Mouse (Mus musculus): Measurements from ENCODE around the gene H2-DMb1. TPM values are rescaled to one million over a fixed set of nuclear protein-coding genes. Genes with fewer than 3 reads are reported as not detected.

The H2-DMb1 gene
- polyA plus RNA-seq, 1 experiment from 2014 or later: 2.6 TPM

DNA sequence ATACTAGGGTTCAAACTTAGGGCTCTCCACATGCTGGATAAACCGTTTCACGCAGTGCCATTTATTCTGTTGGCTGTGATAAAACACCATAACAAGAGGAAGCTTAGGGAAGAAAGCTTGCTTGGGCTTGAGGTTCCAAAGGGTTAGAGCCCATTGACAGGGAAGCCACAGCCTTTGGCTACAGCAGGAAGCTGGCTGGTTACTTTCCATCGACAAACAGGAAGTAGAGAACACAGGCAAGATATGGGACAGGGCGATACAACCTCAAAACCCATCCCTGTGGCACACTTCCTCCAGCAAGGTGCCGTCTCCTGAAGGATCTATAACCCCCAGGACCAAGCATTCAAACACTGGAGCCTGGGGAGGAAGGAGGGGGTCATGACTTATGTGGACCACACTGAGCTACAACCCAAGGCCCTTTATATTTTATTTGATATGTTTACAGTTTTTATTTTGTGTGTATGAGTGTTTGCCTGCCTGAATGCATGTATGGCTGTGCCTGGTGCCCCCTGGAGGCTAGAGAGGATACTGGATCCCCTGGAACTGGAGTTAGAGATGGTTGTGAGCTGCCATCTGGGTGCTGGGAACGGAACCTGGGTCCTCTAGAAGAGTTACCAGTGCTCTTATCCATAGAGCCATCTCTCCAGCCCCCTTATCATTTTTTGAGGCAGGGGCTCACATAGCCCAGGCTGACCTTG, 12.3 kb downstream of the H2-DMb1 start:
- Histone ChIP-seq H3K4me3 (no peak overlapping the region), H3K36me3 (no peaks in the 10 kb centered on the region), H3K9ac (no peak overlapping the region), H3K4me2 (no peak overlapping the region), H3K27me3 (0 out of 2 replicates have a peak, but pooled peaks cover 2% of the 10 kb centered on the region), H3K27ac (no peak overlapping the region), H3K4me1 (no peaks in the 10 kb centered on the region), H3K9me3 (no peaks in the 10 kb centered on the region)
- 88% methylated on average over 6 of the region's 6 CpGs for WGBS
- ATAC-seq (ENCODE audit: insufficient number of reproducible peaks, low FRiP score, low TSS enrichment, low read depth): no peak

DNA sequence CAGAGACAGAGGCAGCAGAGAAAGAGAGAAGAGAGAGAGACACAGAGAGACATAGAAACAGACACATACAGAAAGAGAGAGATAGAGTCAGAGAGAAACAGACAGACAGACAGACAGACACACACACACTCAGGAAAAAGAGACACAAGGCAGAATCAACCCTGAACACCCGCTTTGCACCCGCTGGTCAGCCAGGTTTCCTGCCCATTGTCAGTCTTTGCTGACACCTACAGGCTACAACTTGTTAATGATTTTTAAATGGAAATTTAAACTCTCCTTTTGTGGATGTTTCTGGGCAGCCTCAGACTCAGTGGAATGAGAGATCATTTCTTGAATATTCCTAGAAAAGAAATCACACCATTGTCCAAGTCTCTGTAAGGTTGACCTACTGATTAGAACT, 16.4 kb downstream of the H2-DMb1 start:
- Histone ChIP-seq H3K27me3 (0 out of 2 replicates have a peak, but pooled peaks cover 9% of the 10 kb centered on the region), H3K4me1 (no peaks in the 10 kb centered on the region), H3K4me2 (no peak overlapping the region), H3K4me3 (no peak overlapping the region), H3K36me3 (no peaks in the 10 kb centered on the region), H3K27ac (no peak overlapping the region), H3K9ac (no peak overlapping the region), H3K9me3 (no peaks in the 10 kb centered on the region)
- WGBS: 2% methylated on average over 2 of the region's 2 CpGs
- ATAC-seq (ENCODE audit: insufficient number of reproducible peaks, low FRiP score, low TSS enrichment, low read depth): no peak

DNA sequence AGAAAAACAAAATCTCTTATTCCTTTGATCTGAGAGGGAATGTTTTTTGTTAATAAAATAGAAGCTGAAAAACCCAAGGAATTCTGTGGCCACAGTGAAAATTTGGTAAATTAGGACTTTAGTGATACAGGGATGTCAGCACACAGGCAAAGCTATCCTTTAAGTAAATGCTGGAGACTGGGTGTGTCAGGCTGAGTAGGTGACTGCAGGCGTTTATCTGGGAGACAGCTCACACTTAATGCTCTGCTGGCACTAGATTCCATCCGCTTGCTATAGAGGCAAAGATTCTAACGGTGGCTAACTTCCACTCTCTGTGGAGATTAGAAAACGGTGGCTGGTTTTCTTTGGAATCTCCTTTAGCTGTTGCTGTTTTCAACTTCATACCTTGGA, 17.6 kb downstream of the H2-DMb1 start:
- no peak for ATAC-seq (ENCODE audit: insufficient number of reproducible peaks, low FRiP score, low TSS enrichment, low read depth)
- Histone ChIP-seq H3K27ac (no peak overlapping the region), H3K4me1 (no peaks in the 10 kb centered on the region), H3K9ac (no peak overlapping the region), H3K36me3 (no peaks in the 10 kb centered on the region), H3K27me3 (0 out of 2 replicates have a peak, but pooled peaks cover 9% of the 10 kb centered on the region), H3K4me3 (no peak overlapping the region), H3K9me3 (no peaks in the 10 kb centered on the region), H3K4me2 (no peak overlapping the region)
- 25% methylated on average over 4 of the region's 4 CpGs for WGBS

DNA sequence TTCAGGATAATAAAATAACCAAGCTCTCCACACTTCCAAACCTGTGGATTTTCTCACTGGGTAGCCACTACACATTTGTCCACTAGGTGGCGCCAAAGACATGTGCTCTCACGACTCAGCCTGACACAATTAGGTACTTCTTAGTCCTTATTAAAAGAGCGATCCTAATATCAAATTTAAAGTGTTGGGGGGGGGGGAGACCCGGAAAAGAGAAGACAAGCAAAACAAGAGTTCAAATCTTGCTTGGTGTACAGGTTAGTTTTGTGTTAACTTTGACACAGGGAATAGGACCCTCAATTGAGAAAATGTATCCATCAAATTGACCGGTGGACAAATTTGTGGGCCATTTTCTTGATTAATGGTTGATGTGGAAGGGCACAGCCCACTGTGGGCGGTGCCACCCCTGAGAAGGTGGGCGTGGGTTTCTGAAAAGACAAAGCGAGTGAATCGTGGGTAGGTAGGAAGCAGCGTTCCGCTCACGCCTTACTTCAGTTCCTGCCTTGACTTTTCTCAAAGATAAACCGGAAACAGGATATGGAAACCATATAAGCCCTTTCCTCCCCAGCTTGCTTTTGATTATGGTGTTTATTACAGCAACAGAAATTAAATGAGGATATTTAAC, 18.1 kb downstream of the H2-DMb1 start:
- Histone ChIP-seq H3K27ac (no peak overlapping the region), H3K4me2 (no peak overlapping the region), H3K4me3 (no peak overlapping the region), H3K9ac (no peak overlapping the region), H3K36me3 (no peaks in the 10 kb centered on the region), H3K4me1 (no peaks in the 10 kb centered on the region), H3K27me3 (0 out of 2 replicates have a peak, but pooled peaks cover 9% of the 10 kb centered on the region), H3K9me3 (no peaks in the 10 kb centered on the region)
- WGBS: 38% methylated on average over 13 of the region's 13 CpGs
- no peak for ATAC-seq (ENCODE audit: insufficient number of reproducible peaks, low FRiP score, low TSS enrichment, low read depth)

DNA sequence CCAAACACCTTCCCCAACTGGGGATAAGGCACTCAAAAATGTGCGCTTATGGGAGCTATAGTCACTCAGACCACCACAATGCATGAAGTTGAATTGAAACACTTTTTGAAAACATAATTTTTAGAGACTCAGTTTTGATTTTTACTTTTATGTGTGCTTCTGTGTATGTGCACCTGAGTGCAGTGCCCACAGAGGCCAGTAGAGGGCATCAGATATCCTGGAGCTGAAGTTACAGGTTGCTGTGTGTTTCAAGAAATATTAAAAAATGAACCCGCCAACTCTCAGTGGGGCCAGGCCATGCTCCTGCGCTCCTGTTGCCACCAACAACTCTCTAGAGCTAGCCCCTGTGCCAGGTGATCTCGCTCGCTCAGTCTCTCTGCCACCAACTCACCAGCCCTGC, 19.7 kb downstream of the H2-DMb1 start:
- H3K4me1 ChIP-seq: no peaks in the 10 kb centered on the region
- H3K27ac ChIP-seq: no peak overlapping the region
- 92% methylated on average over 5 of the region's 5 CpGs for WGBS
- H3K4me3 ChIP-seq: no peak overlapping the region
- no peaks in the 10 kb centered on the region for H3K9me3 ChIP-seq
- H3K36me3 ChIP-seq: no peaks in the 10 kb centered on the region
- peaks cover 9% of the 10 kb centered on the region; the same call in 1 of the 2 replicates for H3K27me3 ChIP-seq
- H3K9ac ChIP-seq: no peak overlapping the region
- ATAC-seq (ENCODE audit: insufficient number of reproducible peaks, low FRiP score, low TSS enrichment, low read depth): no peak
- no peak overlapping the region for H3K4me2 ChIP-seq

DNA sequence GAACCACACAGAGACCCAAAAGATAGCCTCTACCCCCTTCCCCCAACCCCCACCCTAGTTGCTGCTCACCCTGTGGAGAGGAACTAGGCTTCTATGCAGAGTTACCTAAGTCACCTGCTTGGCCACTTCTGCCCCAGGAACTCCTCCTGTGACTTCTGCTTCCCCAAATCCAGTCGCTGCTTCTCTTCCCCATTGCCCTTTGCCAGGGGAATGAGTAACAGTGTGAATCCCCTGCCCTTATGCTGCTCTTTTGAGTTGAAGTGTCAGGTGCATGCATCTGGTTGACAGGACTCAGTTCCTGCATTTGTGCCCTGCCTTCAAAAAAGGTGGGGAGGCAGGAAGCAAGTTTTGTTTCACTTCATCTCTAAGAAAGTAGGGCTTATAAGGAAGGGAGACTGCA, 21.2 kb downstream of the H2-DMb1 start:
- Histone ChIP-seq H3K4me1 (no peaks in the 10 kb centered on the region), H3K4me3 (no peak overlapping the region), H3K27ac (no peak overlapping the region), H3K4me2 (no peak overlapping the region), H3K9ac (no peak overlapping the region), H3K27me3 (peaks cover 9% of the 10 kb centered on the region; the same call in 1 of the 2 replicates), H3K36me3 (no peaks in the 10 kb centered on the region), H3K9me3 (no peaks in the 10 kb centered on the region)
- 50% methylated on average over 1 of the region's 1 CpGs for WGBS
- ATAC-seq (ENCODE audit: insufficient number of reproducible peaks, low FRiP score, low TSS enrichment, low read depth): no peak

DNA sequence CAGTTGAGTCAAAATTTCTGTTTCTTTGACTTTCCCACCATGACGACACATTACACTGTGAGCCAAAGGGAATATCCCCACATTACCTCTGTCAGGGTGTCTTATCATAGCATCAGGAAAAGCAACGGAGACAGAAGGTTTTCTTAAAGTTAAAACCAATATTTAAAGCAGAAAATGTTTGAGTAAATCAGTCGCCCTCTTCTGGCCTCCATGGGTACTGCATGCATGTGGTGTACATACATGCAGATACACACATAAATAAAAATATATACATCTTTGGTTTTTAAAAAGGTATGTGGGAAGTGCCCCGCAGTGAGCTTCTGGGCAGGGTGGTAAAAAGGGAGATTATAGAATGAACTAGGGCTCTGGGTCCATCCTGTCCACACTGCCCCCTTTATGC, 24.3 kb downstream of the H2-DMb1 start:
- 75% methylated on average over 4 of the region's 4 CpGs for WGBS
- Histone ChIP-seq H3K4me2 (no peak overlapping the region), H3K4me3 (no peak overlapping the region), H3K4me1 (no peaks in the 10 kb centered on the region), H3K27ac (no peak overlapping the region), H3K9ac (no peak overlapping the region), H3K9me3 (no peaks in the 10 kb centered on the region), H3K36me3 (no peaks in the 10 kb centered on the region), H3K27me3 (peaks cover 3% of the 10 kb centered on the region; the same call in 1 of the 2 replicates)
- no peak for ATAC-seq (ENCODE audit: insufficient number of reproducible peaks, low FRiP score, low TSS enrichment, low read depth)

DNA sequence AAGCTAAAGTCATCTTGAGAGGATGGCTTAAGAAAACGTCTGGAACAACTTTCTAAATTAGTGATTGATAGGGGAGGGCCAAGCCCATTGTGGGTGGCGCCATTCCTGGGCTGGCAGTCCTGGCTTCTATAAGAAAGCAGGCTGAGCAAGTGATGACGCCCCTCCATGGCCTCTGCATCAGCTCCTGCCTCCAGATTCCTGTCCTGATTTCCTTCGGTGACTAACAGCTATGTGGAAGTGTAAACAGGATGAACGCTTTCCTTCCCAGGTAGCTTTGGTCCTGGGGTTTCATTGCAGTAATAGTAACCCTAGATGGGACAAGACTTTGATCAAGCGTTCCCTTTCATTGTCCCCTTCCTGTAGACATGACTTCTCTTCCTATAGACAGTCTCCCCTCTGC, 26.1 kb downstream of the H2-DMb1 start:
- H3K4me3 ChIP-seq: no peak overlapping the region
- H3K9ac ChIP-seq: no peak overlapping the region
- no peak for ATAC-seq (ENCODE audit: insufficient number of reproducible peaks, low FRiP score, low TSS enrichment, low read depth)
- H3K9me3 ChIP-seq: no peaks in the 10 kb centered on the region
- no peak overlapping the region for H3K4me2 ChIP-seq
- 52% methylated on average over 6 of the region's 6 CpGs for WGBS
- peaks cover 10% of the 10 kb centered on the region for H3K27me3 ChIP-seq
- no peaks in the 10 kb centered on the region for H3K36me3 ChIP-seq
- no peaks in the 10 kb centered on the region for H3K4me1 ChIP-seq
- no peak overlapping the region for H3K27ac ChIP-seq

DNA sequence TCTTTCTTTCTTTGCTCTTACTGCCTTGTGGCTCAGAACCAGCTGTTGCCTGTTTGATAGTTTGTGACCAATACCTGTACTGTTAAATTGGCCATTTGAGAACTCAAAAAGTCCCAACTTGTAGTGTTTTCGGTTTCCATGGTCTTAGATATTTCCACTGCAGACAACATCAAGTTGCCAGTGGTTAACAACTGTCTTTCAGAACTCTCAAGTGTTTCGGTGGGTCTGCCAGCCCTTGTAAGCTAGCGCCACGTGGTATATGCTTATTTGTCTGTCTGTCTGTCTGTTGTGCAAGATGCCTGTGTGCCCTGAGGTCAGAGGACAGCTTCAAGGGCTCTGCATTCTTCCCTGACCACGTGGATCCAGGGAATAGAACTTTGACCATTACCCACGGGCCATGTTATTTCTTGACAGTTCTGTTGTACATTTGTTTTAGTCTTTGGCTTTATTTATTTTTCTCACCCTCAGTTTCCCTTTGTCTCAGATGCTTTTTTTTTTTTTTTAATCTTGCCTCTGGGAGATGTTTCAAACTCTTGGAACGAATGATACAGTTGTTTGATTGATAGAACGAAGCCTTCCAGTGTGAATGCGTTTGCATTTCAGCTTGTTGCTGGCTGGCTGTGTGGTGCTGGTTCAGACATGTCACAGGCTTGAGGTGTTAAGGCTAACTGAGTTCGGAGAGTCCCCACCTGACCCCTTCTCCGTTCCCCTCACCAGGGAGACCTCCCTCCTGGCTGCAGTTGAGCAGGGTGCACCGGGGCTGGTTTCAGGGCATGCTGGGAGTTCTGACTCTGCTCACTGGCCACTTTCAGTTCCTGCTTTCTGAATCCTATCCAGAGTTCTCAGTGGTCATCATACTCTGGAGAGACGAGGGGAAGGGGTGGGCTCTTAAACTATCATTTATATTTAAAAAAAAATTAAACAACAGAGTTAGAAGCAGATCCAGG, 27.3 kb downstream of the H2-DMb1 start:
- Histone ChIP-seq H3K27me3 (peaks cover 12% of the 10 kb centered on the region), H3K36me3 (no peaks in the 10 kb centered on the region), H3K4me2 (no peak overlapping the region), H3K9ac (no peak overlapping the region), H3K4me1 (no peaks in the 10 kb centered on the region), H3K27ac (no peak overlapping the region), H3K9me3 (no peaks in the 10 kb centered on the region), H3K4me3 (no peak overlapping the region)
- WGBS: 61% methylated on average over 13 of the region's 13 CpGs
- ATAC-seq (ENCODE audit: insufficient number of reproducible peaks, low FRiP score, low TSS enrichment, low read depth): no peak

DNA sequence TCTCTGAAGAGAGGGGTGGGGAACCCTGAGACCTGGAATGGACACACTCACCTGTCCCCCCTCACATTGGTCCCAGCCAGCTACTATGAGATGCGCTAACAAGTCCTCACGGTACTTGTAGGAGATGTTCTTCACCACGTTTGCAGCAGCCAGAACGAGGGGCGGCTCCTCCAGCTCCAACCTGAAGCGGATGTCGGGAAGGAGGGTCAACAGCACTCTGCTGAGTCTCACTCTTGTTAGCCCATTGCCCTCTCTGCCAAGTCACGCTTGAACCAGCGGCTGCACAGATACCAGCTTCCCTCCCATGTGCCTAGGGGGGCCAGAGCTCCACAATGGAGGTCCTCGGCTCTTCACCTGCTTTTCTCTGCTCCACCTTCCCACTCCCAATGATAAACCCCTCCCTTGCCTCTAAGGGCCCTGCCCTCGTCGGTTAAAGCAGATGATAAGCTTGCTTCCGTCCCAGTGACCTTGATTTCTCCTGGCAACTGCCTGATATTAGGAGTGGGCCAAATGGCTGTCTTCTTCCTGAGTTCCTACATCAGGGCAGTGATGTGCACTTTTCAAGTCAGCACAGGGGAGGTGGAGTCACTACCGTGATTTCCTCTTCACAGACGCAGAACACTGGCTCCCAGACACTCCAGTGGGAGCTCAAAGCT, 30.8 kb downstream of the H2-DMb1 start:
- Histone ChIP-seq H3K4me1 (peaks cover 15% of the 10 kb centered on the region), H3K4me2 (no peak overlapping the region), H3K27me3 (peaks cover 35% of the 10 kb centered on the region), H3K4me3 (no peak overlapping the region), H3K9ac (no peak overlapping the region), H3K9me3 (no peaks in the 10 kb centered on the region), H3K36me3 (no peaks in the 10 kb centered on the region), H3K27ac (no peak overlapping the region)
- 72% methylated on average over 15 of the region's 15 CpGs for WGBS
- ATAC-seq (ENCODE audit: insufficient number of reproducible peaks, low FRiP score, low TSS enrichment, low read depth): no peak

DNA sequence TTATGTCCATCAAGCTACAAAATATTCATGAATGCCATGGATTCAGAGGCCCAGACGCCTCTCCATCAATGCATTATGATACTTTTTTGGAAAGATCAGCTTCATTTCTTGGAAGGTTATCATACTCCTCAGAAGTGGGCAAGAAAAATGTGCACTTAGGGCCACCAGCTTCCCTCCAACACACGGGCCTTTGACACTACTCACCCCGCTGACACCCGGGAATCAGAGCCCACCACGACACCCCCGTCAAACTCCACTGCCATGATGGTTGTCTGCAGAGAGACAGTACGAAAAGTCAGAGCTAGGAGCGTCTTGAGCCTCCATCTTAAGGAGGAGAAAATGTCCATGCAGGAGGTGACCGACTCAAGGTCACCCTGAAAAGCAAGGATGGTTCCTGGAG, 32.7 kb downstream of the H2-DMb1 start:
- ATAC-seq (ENCODE audit: insufficient number of reproducible peaks, low FRiP score, low TSS enrichment, low read depth): no peak
- Histone ChIP-seq H3K27me3 (peaks cover 52% of the 10 kb centered on the region), H3K27ac (no peak overlapping the region), H3K4me2 (no peak overlapping the region), H3K9ac (no peak overlapping the region), H3K4me3 (no peak overlapping the region), H3K9me3 (no peaks in the 10 kb centered on the region), H3K4me1 (peaks cover 15% of the 10 kb centered on the region), H3K36me3 (no peaks in the 10 kb centered on the region)
- 90% methylated on average over 9 of the region's 9 CpGs for WGBS

Measured in limb, embryonic 15.5 days (tissue).